Mouse (Mus musculus): Measurements from ENCODE around the gene H2-Eb2.

DNA sequence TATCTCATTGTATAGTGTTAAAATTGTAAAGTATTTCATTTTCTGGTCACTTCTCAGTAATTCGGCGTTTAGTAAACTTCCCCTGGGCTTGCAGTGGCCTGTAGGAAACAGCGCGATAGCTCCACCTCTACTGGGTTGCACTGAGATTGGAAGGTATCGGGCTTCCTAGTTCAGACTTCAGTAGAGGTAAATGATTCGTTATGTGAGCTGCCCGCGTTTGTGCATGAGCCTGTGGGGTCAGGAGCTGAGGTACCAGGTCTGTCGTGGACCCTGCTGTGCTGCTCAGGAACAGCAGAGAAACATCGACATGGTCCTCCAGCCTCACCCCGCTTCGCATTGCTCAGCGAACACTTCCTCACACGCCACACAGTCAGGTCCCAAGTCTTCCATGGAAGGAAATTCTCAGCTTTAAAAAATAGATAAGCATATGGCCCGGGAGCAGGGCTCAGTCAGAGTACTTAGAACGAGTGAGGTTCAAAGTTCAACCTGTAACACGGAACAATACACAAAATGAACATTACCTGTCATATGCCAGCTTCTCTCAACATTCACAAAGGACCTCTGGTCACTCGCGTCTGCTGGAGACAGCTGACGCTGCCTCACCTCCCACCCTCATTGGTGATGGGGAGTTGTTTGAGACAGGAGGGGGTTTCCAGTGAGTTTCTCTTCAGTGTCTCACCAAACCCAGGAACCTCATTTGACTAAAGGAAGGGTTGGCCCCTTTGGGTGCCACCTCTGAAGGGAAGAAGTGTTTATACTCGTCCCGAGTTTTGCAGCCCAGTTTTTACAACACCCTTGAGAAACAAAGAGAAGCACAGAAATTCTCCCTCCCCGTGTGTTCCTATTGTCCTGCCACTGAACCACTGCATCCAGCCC is 24.5 kb upstream of the H2-Eb2 start:
- TF ChIP-seq EP300 (IDR thresholded peaks at IDR 0.05; ENCODE audit: low read depth) (no peak), CTCF (IDR thresholded peaks at IDR 0.05; ENCODE audit: low read depth) (no peak)

Data from heart, postnatal 0 days (tissue).